Mouse (Mus musculus): ENCODE data around the gene Scel. TPM values are rescaled to one million over a fixed set of nuclear protein-coding genes. Genes with fewer than 3 reads are reported as not detected.

Gene Scel
- polyA plus RNA-seq, 1 experiment from 2014 or later: not detected

GRCm38 (mm10) chr14:103481514-103481913, 31.6 kb upstream of the Scel start:
- Histone ChIP-seq H3K27me3 (no peaks in the 10 kb centered on the region), H3K36me3 (no peaks in the 10 kb centered on the region), H3K9me3 (no peaks in the 10 kb centered on the region), H3K4me2 (replicated peaks) (no peak overlapping the region), H3K27ac (replicated peaks) (no peak overlapping the region), H3K4me3 (no peak overlapping the region), H3K9ac (replicated peaks) (no peak overlapping the region), H3K4me1 (no peaks in the 10 kb centered on the region)
- 91% methylated on average over 7 of the region's 7 CpGs for WGBS
- no peak for ATAC-seq (replicated peaks)

DNA sequence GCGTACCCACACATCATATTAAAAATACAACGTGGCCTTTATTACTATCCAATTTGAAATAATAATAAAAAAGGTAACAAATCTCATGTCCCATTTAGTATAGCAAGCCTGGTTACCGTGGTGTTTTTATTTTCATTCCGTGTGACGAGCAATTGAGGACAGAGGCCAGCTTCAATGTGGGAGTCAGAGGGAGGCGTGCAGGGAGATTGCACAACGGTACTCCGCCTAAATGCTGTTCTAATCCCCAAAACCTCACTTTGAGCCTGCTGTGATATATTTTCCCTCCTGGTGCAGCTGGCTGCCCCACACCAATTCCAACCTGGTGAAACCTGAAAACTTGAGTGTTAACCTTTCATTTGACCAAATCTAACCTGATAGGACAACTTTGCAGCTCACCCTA, 27.5 kb upstream of the Scel start:
- Histone ChIP-seq H3K4me1 (no peaks in the 10 kb centered on the region), H3K4me3 (no peak overlapping the region), H3K27ac (replicated peaks) (no peak overlapping the region), H3K27me3 (no peaks in the 10 kb centered on the region), H3K4me2 (replicated peaks) (no peak overlapping the region), H3K9me3 (no peaks in the 10 kb centered on the region), H3K36me3 (no peaks in the 10 kb centered on the region), H3K9ac (replicated peaks) (no peak overlapping the region)
- no peak for ATAC-seq (replicated peaks)
- WGBS: 90% methylated on average over 8 of the region's 8 CpGs

- no peak overlapping the region for H3K4me2 ChIP-seq (replicated peaks)
- no peak for ATAC-seq (replicated peaks)
- H3K27me3 ChIP-seq: no peaks in the 10 kb centered on the region
- H3K4me1 ChIP-seq: no peaks in the 10 kb centered on the region
- no peaks in the 10 kb centered on the region for H3K36me3 ChIP-seq
- no peaks in the 10 kb centered on the region for H3K9me3 ChIP-seq
- H3K4me3 ChIP-seq: no peak overlapping the region
- H3K9ac ChIP-seq (replicated peaks): no peak overlapping the region
- H3K27ac ChIP-seq (replicated peaks): no peak overlapping the region
- WGBS: 94% methylated on average over 5 of the region's 5 CpGs
Observed at GRCm38 (mm10) chr14:103486974-103487373, 26.2 kb upstream of the Scel start.

DNA sequence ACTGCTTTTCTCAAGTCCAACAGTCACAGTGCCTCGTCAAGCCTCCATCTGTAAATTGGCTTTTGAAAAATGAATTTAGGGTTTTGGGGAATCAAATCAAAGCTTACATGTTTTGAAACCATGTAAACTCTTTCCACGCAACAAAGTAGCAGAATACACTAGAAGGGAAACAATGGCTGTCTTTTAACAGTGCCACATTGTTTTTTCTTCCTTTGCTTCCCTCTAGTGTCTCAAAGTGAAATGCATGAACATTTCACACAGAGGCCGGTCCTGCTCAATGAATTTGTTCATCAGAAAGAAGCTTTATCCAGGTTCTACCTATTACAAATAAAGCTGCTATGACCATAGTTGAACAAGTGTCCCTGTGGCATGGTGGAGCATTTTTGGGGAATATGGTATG, 24.5 kb upstream of the Scel start:
- Histone ChIP-seq H3K36me3 (no peaks in the 10 kb centered on the region), H3K27me3 (no peaks in the 10 kb centered on the region), H3K9me3 (0 out of 2 replicates have a peak, but pooled peaks cover 3% of the 10 kb centered on the region), H3K4me2 (replicated peaks) (no peak overlapping the region), H3K4me3 (no peak overlapping the region), H3K9ac (replicated peaks) (no peak overlapping the region), H3K27ac (replicated peaks) (no peak overlapping the region), H3K4me1 (no peaks in the 10 kb centered on the region)
- WGBS: 64% methylated on average over 3 of the region's 3 CpGs
- no peak for ATAC-seq (replicated peaks)

DNA sequence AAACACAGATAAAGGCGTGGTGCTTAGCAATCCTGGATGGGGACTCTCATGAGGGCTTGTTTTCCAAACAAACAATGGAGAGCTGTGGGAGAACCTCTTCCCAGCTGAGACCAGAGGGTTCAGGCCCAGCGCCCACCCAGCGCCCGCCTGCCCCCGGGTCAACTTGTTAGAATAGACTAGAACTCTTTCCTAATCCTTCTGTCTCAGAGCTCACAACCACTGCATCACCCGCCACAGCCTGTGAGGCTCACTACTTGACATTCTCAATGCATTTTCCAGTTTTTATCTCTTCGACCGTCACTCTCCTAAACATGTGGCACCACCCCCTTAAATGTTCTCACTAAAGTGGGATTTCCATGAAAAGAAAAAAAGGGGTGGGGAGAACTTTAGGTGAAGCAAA, 14.9 kb upstream of the Scel start:
- ATAC-seq (replicated peaks): no peak
- Histone ChIP-seq H3K27ac (replicated peaks) (no peak overlapping the region), H3K27me3 (no peaks in the 10 kb centered on the region), H3K9me3 (no peaks in the 10 kb centered on the region), H3K4me1 (no peaks in the 10 kb centered on the region), H3K36me3 (no peaks in the 10 kb centered on the region), H3K4me2 (replicated peaks) (no peak overlapping the region), H3K4me3 (no peak overlapping the region), H3K9ac (replicated peaks) (no peak overlapping the region)
- WGBS: 61% methylated on average over 8 of the region's 8 CpGs

DNA sequence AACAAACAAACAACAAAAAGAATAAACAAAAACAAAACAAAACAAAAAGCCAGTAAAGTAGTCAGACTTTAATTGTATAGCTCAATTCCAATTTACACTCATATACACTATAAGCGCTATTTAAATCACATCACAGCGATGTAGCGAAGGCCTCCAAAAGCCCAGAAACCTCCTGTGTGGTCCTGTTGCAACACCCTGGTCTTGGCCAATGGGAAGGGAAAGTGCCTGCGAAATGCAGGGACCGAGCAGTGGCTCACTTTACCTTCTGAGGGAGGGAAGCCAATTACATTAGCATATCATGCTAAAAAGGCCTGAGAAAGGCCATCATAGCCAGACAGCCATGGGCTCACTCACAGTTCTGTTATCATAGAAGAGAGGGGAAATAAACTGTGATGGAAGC, 14.5 kb upstream of the Scel start:
- Histone ChIP-seq H3K9ac (replicated peaks) (no peak overlapping the region), H3K27ac (replicated peaks) (no peak overlapping the region), H3K9me3 (no peaks in the 10 kb centered on the region), H3K4me2 (replicated peaks) (no peak overlapping the region), H3K4me3 (no peak overlapping the region), H3K36me3 (no peaks in the 10 kb centered on the region), H3K27me3 (no peaks in the 10 kb centered on the region), H3K4me1 (no peaks in the 10 kb centered on the region)
- WGBS: 60% methylated on average over 5 of the region's 5 CpGs
- ATAC-seq (replicated peaks): 0 out of 2 replicates have a peak, but pooled peaks have one; percentile 48

GRCm38 (mm10) chr14:103499060-103499459, 14.1 kb upstream of the Scel start:
- Histone ChIP-seq H3K9me3 (no peaks in the 10 kb centered on the region), H3K36me3 (no peaks in the 10 kb centered on the region), H3K4me3 (no peak overlapping the region), H3K9ac (replicated peaks) (no peak overlapping the region), H3K4me1 (no peaks in the 10 kb centered on the region), H3K27ac (replicated peaks) (no peak overlapping the region), H3K4me2 (replicated peaks) (no peak overlapping the region), H3K27me3 (no peaks in the 10 kb centered on the region)
- ATAC-seq (replicated peaks): no peak
- WGBS: 32% methylated on average over 1 of the region's 1 CpGs

DNA sequence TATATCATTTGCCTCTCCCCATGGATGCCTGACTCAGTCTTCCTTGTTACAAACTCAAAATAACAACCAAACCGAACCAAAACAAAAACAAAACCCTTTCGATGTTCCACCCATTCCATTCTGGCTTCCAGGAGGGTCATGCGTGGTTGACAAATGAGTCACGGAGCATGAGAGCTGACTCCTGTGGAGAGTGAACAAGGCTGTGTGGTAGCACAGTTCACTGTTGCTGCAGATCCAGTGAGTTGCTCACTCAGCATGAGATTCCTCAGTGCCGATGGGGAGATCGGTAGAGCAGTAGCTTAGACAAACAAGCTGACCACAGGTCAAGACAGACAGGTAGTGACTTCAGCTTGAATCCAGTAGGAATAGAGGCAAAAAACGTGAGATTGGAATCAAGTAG, 12.8 kb upstream of the Scel start:
- Histone ChIP-seq H3K27me3 (no peaks in the 10 kb centered on the region), H3K4me2 (replicated peaks) (no peak overlapping the region), H3K4me3 (no peak overlapping the region), H3K9ac (replicated peaks) (no peak overlapping the region), H3K27ac (replicated peaks) (no peak overlapping the region), H3K4me1 (no peaks in the 10 kb centered on the region), H3K36me3 (no peaks in the 10 kb centered on the region), H3K9me3 (no peaks in the 10 kb centered on the region)
- ATAC-seq (replicated peaks): no peak
- whole genome bisulfite sequencing: 37% methylated on average over 7 of the region's 7 CpGs

GRCm38 (mm10) chr14:103500941-103501340, 12.2 kb upstream of the Scel start:
- no peak for ATAC-seq (replicated peaks)
- 9% methylated on average over 4 of the region's 4 CpGs for WGBS
- H3K9ac ChIP-seq (replicated peaks): no peak overlapping the region

DNA sequence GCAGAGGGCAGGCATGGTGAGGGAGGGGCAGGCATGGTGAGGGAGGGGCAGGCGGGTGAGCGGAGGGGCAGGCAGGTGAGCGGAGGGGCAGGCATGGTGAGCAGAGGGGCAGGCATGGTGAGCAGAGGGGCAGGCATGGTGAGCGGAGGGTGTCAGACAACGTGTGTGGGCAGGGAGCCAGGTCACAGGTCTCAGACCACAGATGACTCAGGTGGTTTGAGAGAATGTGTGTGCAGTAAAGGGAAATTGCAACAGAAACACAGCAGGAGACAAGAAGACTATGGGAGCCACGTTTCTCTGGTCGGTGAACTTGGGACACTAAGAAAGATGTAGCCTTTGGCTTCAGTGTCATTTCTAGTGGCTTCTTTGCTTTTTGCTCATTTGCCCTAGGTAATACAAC, 8.6 kb upstream of the Scel start:
- H3K4me2 ChIP-seq (replicated peaks): no peak overlapping the region
- H3K4me3 ChIP-seq: no peak overlapping the region
- H3K9me3 ChIP-seq: no peaks in the 10 kb centered on the region
- WGBS: 84% methylated on average over 7 of the region's 7 CpGs
- no peaks in the 10 kb centered on the region for H3K27me3 ChIP-seq
- H3K4me1 ChIP-seq: no peaks in the 10 kb centered on the region
- no peak overlapping the region for H3K27ac ChIP-seq (replicated peaks)
- ATAC-seq (replicated peaks): no peak
- no peak overlapping the region for H3K9ac ChIP-seq (replicated peaks)
- no peaks in the 10 kb centered on the region for H3K36me3 ChIP-seq

More at GRCm38 (mm10) chr14:103500941-103501340, 12.2 kb upstream of the Scel start:
- Histone ChIP-seq H3K27me3 (no peaks in the 10 kb centered on the region), H3K4me1 (no peaks in the 10 kb centered on the region), H3K36me3 (no peaks in the 10 kb centered on the region), H3K9me3 (no peaks in the 10 kb centered on the region), H3K4me2 (replicated peaks) (no peak overlapping the region), H3K27ac (replicated peaks) (no peak overlapping the region), H3K4me3 (no peak overlapping the region)

DNA sequence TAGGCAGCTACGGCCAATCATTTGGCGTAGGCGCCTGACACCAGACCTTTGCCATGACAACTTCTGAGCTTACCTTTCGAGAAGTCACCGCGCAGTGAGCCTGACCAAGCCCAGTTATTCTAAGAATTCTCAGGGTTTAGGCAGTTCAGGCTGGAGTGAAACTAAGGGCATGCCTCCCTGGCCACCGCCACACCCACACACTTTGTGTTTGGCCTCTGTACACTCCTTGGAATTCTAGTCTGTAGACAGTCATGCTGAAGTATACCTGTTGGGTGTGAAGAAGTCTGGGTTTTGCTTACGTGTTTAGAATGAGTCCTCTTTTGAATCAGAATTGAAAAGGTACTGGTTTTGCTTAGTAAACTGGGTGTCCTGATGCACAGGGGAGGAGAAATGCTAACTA, 3.6 kb upstream of the Scel start:
- H3K27me3 ChIP-seq: no peaks in the 10 kb centered on the region
- no peaks in the 10 kb centered on the region for H3K36me3 ChIP-seq
- H3K4me1 ChIP-seq: peaks cover 6% of the 10 kb centered on the region; the same call in 1 of the 2 replicates
- 96% methylated on average over 8 of the region's 8 CpGs for WGBS
- H3K9ac ChIP-seq (replicated peaks): no peak overlapping the region
- H3K9me3 ChIP-seq: no peaks in the 10 kb centered on the region
- H3K4me2 ChIP-seq (replicated peaks): no peak overlapping the region
- no peak overlapping the region for H3K27ac ChIP-seq (replicated peaks)
- no peak overlapping the region for H3K4me3 ChIP-seq
- no peak for ATAC-seq (replicated peaks)

DNA sequence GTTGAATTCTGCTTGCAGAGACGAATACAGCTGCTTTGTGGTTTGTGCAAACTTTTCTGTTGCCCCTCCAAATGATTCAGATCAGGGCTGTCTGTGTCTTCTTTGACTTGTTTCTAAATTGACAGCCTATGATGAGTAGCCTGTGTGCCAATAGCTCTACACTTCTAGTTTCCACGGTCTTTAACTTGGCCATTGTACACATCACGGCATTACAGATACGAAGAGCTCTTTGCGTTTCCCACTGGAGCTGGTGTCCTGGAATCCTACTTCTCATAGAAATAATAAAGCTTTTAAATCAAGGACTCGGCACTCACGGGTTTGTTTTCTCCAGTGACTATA, 300 bp downstream of the Scel start:
- Histone ChIP-seq H3K27ac (replicated peaks) (no peak overlapping the region), H3K4me2 (replicated peaks) (peak overlapping the region; percentile 14; the same call in 1 of the 2 replicates), H3K4me1 (peaks cover 6% of the 10 kb centered on the region; the same call in 1 of the 2 replicates), H3K9ac (replicated peaks) (no peak overlapping the region), H3K36me3 (no peaks in the 10 kb centered on the region), H3K27me3 (no peaks in the 10 kb centered on the region), H3K4me3 (no peak overlapping the region), H3K9me3 (no peaks in the 10 kb centered on the region)
- ATAC-seq (replicated peaks): no peak
- 64% methylated on average over 7 of the region's 7 CpGs for WGBS

DNA sequence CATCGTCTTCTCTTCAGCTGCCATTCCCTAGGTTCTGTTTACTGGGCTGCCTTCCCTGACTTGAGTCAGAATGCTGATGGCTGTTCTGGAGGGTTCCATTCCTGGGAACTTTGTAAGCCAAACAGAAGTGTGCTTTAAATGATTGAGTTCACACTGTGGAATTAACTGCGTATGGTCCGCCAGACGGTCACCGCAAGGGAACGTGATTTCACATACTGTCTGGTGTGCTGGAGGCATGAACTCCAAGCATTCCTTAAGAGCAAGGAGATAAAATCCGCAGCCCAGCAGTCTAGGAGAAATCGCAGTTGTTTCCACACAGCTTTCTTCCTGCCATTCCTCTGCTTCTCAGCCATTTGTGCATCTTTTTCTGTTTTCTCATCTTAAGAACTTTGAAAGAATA, 2.3 kb downstream of the Scel start:
- no peaks in the 10 kb centered on the region for H3K27me3 ChIP-seq
- no peak overlapping the region for H3K27ac ChIP-seq (replicated peaks)
- no peaks in the 10 kb centered on the region for H3K9me3 ChIP-seq
- no peak for ATAC-seq (replicated peaks)
- 89% methylated on average over 8 of the region's 8 CpGs for WGBS
- no peaks in the 10 kb centered on the region for H3K36me3 ChIP-seq
- no peak overlapping the region for H3K9ac ChIP-seq (replicated peaks)
- no peak overlapping the region for H3K4me3 ChIP-seq
- H3K4me2 ChIP-seq (replicated peaks): no peak overlapping the region
- H3K4me1 ChIP-seq: peaks cover 6% of the 10 kb centered on the region; the same call in 1 of the 2 replicates
